9 mouse cellular contexts compared by ENCODE assay signal in the genomic region with DNA sequence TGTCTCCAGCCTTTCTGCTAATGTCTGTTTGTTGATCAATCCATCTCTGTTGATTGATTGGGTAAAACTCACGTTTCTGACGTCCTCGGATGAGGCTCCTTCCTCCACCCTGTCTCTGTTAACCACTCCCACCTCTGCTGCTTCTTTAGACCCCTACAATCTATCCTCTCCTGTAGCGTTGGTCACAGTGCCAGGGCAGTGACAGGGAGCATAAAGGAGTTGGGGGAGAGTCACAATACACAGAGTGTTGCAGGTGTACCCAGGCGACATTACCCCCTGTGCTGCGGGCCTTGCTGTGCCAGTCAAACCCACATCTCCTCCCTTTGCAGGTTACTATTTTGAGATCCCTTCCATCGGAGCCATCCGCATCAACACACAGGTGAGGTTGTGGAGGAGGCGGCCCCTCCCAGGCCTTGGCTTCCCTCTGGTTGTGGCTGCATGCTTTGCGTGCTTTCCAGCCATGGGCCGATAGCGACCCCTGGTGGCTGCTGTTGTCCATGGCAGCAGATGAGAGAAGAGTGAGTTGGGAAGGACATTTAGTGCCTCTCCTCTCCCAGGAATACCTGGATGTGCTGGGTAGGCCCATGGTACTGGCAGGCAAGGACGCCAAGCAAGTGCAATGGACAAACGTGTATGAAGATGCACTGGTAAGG. TPM values are rescaled to one million over a fixed set of nuclear protein-coding genes. Genes with fewer than 3 reads are reported as not detected.
A peak's percentile ranks its signal among the peaks of the same experiment; 100 is the strongest.
DNase-seq lines count a peak whose midpoint lies in the region; ATAC-seq and TF ChIP-seq lines count a peak whose summit lies in the region.
"Had no signal": no experiment of that assay in that cellular context is flagged by ENCODE, and none has a peak within 500 bp of the region (broad histone marks: within the 10 kb centered on the region; RNA-seq: fewer than 3 reads in every experiment).

No protein-coding gene starts in this region.

- no peak overlapping the region for H3K4me2 ChIP-seq in hindbrain, embryonic 15.5 days

- no peaks in the 10 kb centered on the region for H3K36me3 ChIP-seq in hindbrain, embryonic 15.5 days
- H3K36me3 ChIP-seq in midbrain, embryonic 10.5 days: no peaks in the 10 kb centered on the region

- TF ChIP-seq CTCF in cerebellum, adult 2 months (IDR thresholded peaks at IDR 0.05; ENCODE audit: borderline replicate concordance, insufficient read depth, low read depth, low read length): peak; percentile 100

- H3K4me3 ChIP-seq in cerebellum, adult 2 months (replicated peaks; ENCODE audit: insufficient read depth, low read depth, low read length): no peak overlapping the region
- H3K4me3 ChIP-seq in hindbrain, embryonic 15.5 days: no peak overlapping the region
- H3K4me3 ChIP-seq in midbrain, embryonic 10.5 days: no peak overlapping the region

- H3K27ac ChIP-seq in cerebellum, adult 2 months (ENCODE audit: insufficient read depth, low read length): no peak overlapping the region
- H3K27ac ChIP-seq in hindbrain, embryonic 15.5 days (replicated peaks): no peak overlapping the region
- no peak overlapping the region for H3K27ac ChIP-seq in midbrain, embryonic 10.5 days (replicated peaks)
- H3K27ac ChIP-seq: macrophage had no signal

- H3K9me3 ChIP-seq in hindbrain, embryonic 15.5 days: no peaks in the 10 kb centered on the region
- H3K9me3 ChIP-seq in midbrain, embryonic 10.5 days (replicated peaks): no peaks in the 10 kb centered on the region

- no peak overlapping the region for H3K9ac ChIP-seq in hindbrain, embryonic 15.5 days

- WGBS in cerebellum, adult 2 months: 29% methylated on average over 14 of the region's 14 CpGs
- WGBS in hindbrain, embryonic 15.5 days: 21% methylated on average over 14 of the region's 14 CpGs
- 27% methylated on average over 14 of the region's 14 CpGs for WGBS in midbrain, embryonic 10.5 days

- H3K4me1 ChIP-seq in cerebellum, adult 2 months (ENCODE audit: control insufficient read depth, insufficient read depth, low read length): no peaks in the 10 kb centered on the region
- peaks cover 46% of the 10 kb centered on the region for H3K4me1 ChIP-seq in hindbrain, embryonic 15.5 days (replicated peaks)
- peaks cover 32% of the 10 kb centered on the region for H3K4me1 ChIP-seq in midbrain, embryonic 10.5 days

- no peaks in the 10 kb centered on the region for H3K27me3 ChIP-seq in cerebellum, adult 2 months (ENCODE audit: control insufficient read depth, insufficient read depth, low read length)
- H3K27me3 ChIP-seq in hindbrain, embryonic 15.5 days: no peaks in the 10 kb centered on the region
- H3K27me3 ChIP-seq in midbrain, embryonic 10.5 days (ENCODE audit: low read depth, poor library complexity, severe bottlenecking): peaks cover 9% of the 10 kb centered on the region; the same call in 1 of the 2 replicates

- peak; percentile 82 for ATAC-seq in frontal cortex, adult (ENCODE audit: low TSS enrichment)
- ATAC-seq in hindbrain, embryonic 15.5 days (ENCODE audit: low FRiP score, low read depth): peak; percentile 63; the same call in 1 of the 2 replicates

- TF ChIP-seq POLR2A in cerebellum, adult 2 months (IDR thresholded peaks at IDR 0.05; ENCODE audit: borderline replicate concordance, insufficient read depth, low read length): no peak

- peak; percentile 76 for DNase-seq in R1 (ENCODE audit: low read depth, low spot score)
- peak; percentile 83 to 93 for DNase-seq in cerebellum, adult 2 months
- peak; percentile 57 to 92 for DNase-seq in left cerebral cortex, adult 8-10 months (ENCODE audit: low spot score in 2 of 2)
- peak; percentile 86 for DNase-seq in midbrain, embryonic 10.5 days (ENCODE audit: low spot score)
- peak; percentile 84 for DNase-seq in right cerebral cortex, postnatal 25 days
- peak; percentile 85 for DNase-seq in urinary bladder, postnatal 25 days (ENCODE audit: low spot score)

RNA-seq across cellular contexts. Expression of gene Tmem115, which starts 19.3 kb away (rescaled TPM):
- polyA plus RNA-seq in cerebellum, adult 2 months (2012; rRNA removed): 44.3 and 44.6 TPM in 2 replicates
- polyA plus RNA-seq in hindbrain, embryonic 15.5 days (2015; fragmentation: Nextera tagmentation; extraction: Ambion mirVana): 48.1 and 48.5 TPM in 2 replicates
- total RNA-seq in left cerebral cortex, adult 8-10 months (2022): 10 to 100 TPM; 36.2 to 37.2 (median 36.9) TPM
- 38.6 and 39.5 TPM in 2 replicates for polyA plus RNA-seq in midbrain, embryonic 10.5 days (2016; fragmentation: Nextera tagmentation; extraction: Ambion mirVana)

RNA-seq across cellular contexts. Expression of gene Cyb561d2, which starts 27.6 kb away (rescaled TPM):
- polyA plus RNA-seq in cerebellum, adult 2 months (2012; rRNA removed): 21.2 and 21.5 TPM in 2 replicates
- polyA plus RNA-seq in hindbrain, embryonic 15.5 days (2015; fragmentation: Nextera tagmentation; extraction: Ambion mirVana): 45.3 and 47.3 TPM in 2 replicates
- total RNA-seq in left cerebral cortex, adult 8-10 months (2022): 10 to 100 TPM; 16.3 to 20.6 (median 19.2) TPM
- polyA plus RNA-seq in midbrain, embryonic 10.5 days (2016; fragmentation: Nextera tagmentation; extraction: Ambion mirVana): 20.5 and 22.6 TPM in 2 replicates

RNA-seq across cellular contexts. Expression of gene Nprl2, which starts 27.6 kb away (rescaled TPM):
- polyA plus RNA-seq in cerebellum, adult 2 months (2012; rRNA removed): 64.1 and 70.7 TPM in 2 replicates
- 69.2 and 70.2 TPM in 2 replicates for polyA plus RNA-seq in hindbrain, embryonic 15.5 days (2015; fragmentation: Nextera tagmentation; extraction: Ambion mirVana)
- 10 to 100 TPM; 40.8 to 42.3 (median 41.8) TPM for total RNA-seq in left cerebral cortex, adult 8-10 months (2022)
- polyA plus RNA-seq in midbrain, embryonic 10.5 days (2016; fragmentation: Nextera tagmentation; extraction: Ambion mirVana): 37.1 and 40.4 TPM in 2 replicates

RNA-seq across cellular contexts. Expression of gene Zmynd10, which starts 32.7 kb away (rescaled TPM):
- 1.6 and 2.3 TPM in 2 replicates for polyA plus RNA-seq in cerebellum, adult 2 months (2012; rRNA removed)
- polyA plus RNA-seq in hindbrain, embryonic 15.5 days (2015; fragmentation: Nextera tagmentation; extraction: Ambion mirVana): 3.4 and 4.3 TPM in 2 replicates
- total RNA-seq in left cerebral cortex, adult 8-10 months (2022): 1 to 10 TPM; 5.1 to 8.3 (median 6.3) TPM
- polyA plus RNA-seq in midbrain, embryonic 10.5 days (2016; fragmentation: Nextera tagmentation; extraction: Ambion mirVana): 0.75 and 1.1 TPM in 2 replicates
- polyA plus RNA-seq: macrophage had no signal

RNA-seq across cellular contexts. Expression of gene Rassf1, which starts 36.9 kb away (rescaled TPM):
- 30.3 and 32.3 TPM in 2 replicates for polyA plus RNA-seq in cerebellum, adult 2 months (2012; rRNA removed)
- polyA plus RNA-seq in hindbrain, embryonic 15.5 days (2015; fragmentation: Nextera tagmentation; extraction: Ambion mirVana): 43.6 and 43.9 TPM in 2 replicates
- total RNA-seq in left cerebral cortex, adult 8-10 months (2022): 10 to 100 TPM; 15.8 to 18.5 (median 16.9) TPM
- polyA plus RNA-seq in midbrain, embryonic 10.5 days (2016; fragmentation: Nextera tagmentation; extraction: Ambion mirVana): 54.2 and 54.8 TPM in 2 replicates
